Mouse (Mus musculus) intestine, embryonic 14.5 days (tissue): ENCODE results near the gene Trappc2. TPM values are rescaled to one million over a fixed set of nuclear protein-coding genes. Genes with fewer than 3 reads are reported as not detected.

Experiments
- ATAC-seq: fragments of 200-750 bp; cut with Nextera tagmentation; replicated peaks from 2 replicates; pipeline ENCODE4 v1.8.0; 2017; ENCODE audit warnings: low read depth, moderate number of reproducible peaks, moderate TSS enrichment, moderate library complexity; ENCODE audit not compliant: low FRiP score, low TSS enrichment
- DNase-seq: peaks from one replicate; pipeline ENCODE4 v3.0.0-alpha.2; 2018; ENCODE audit warnings: low spot score
- H3K27ac ChIP-seq: fragments of 300-500 bp; sonication (generic); 2 replicates; pipeline ENCODE4 v1.5.1; 2014; ENCODE audit warnings: low read depth, mild to moderate bottlenecking, control low read depth
- H3K27me3 ChIP-seq: fragments of 300-500 bp; sonication (generic); replicated peaks from 2 replicates; pipeline ENCODE4 v1.6.1; 2014; ENCODE audit warnings: low read length, control low read depth; ENCODE audit not compliant: control insufficient read depth, insufficient read depth
- H3K36me3 ChIP-seq: fragments of 300-500 bp; sonication (generic); 2 replicates; pipeline ENCODE4 v1.6.1; 2014; ENCODE audit warnings: low read length, control low read depth; ENCODE audit not compliant: control insufficient read depth, insufficient read depth
- H3K4me1 ChIP-seq: fragments of 300-500 bp; sonication (generic); replicated peaks from 2 replicates; pipeline ENCODE4 v1.6.1; 2014; ENCODE audit warnings: low read length, control low read depth, mixed read lengths; ENCODE audit not compliant: control insufficient read depth, insufficient read depth
- H3K4me2 ChIP-seq: fragments of 300-500 bp; sonication (generic); 2 replicates; pipeline ENCODE4 v1.6.1; 2014; ENCODE audit warnings: low read length
- H3K4me3 ChIP-seq: fragments of 300-500 bp; sonication (generic); 2 replicates; pipeline ENCODE4 v1.5.1; 2014; ENCODE audit warnings: low read depth, low read length, control low read depth, mixed read lengths
- H3K9ac ChIP-seq: fragments of 300-500 bp; sonication (generic); 2 replicates; pipeline ENCODE4 v1.6.1; 2014; ENCODE audit warnings: mild to moderate bottlenecking, low read length
- H3K9me3 ChIP-seq: fragments of 300-500 bp; sonication (generic); 2 replicates; pipeline ENCODE4 v1.6.1; 2016; ENCODE audit warnings: low read length, control low read depth; ENCODE audit not compliant: control insufficient read depth
- WGBS: fragments of 180-500 bp; shearing (Covaris S2); extraction: QIAGEN DNeasy Blood & Tissue Kit; methylation state at CpG from one replicate; pipeline ENCODE4 v1.1.7; 2014; 5-methylcytosine and 5-hydroxymethylcytosine counted together
- polyA plus RNA-seq: library from polyadenylated mRNA; unstranded; fragments of >200 nt; fragmentation: Nextera tagmentation; extraction: Ambion mirVana; gene quantifications from 2 replicates; pipeline ENCODE4 v1.2.1, GENCODE M21; 2014

The Trappc2 gene
- polyA plus RNA-seq, 1 experiment from 2014 or later, result 23.2 TPM

GRCm38 (mm10) chrX:166497771-166498170, 57.4 kb downstream of the Trappc2 start:
- 80% methylated on average over 4 of the region's 4 CpGs for WGBS
- no peak for DNase-seq
- no peak overlapping the region for H3K4me3 ChIP-seq

GRCm38 (mm10) chrX:166499496-166500190, 59.3 kb downstream of the Trappc2 start:
- Histone ChIP-seq H3K4me2 (no peak overlapping the region), H3K27ac (no peak overlapping the region), H3K9me3 (no peaks in the 10 kb centered on the region), H3K4me1 (no peaks in the 10 kb centered on the region), H3K4me3 (no peak overlapping the region), H3K27me3 (no peaks in the 10 kb centered on the region), H3K36me3 (no peaks in the 10 kb centered on the region), H3K9ac (no peak overlapping the region)
- WGBS, result 81% methylated on average over 1 of the region's 1 CpGs
- ATAC-seq (no peak), DNase-seq (no peak)

More at GRCm38 (mm10) chrX:166497771-166498170, 57.4 kb downstream of the Trappc2 start:
- Histone ChIP-seq H3K27me3 (no peaks in the 10 kb centered on the region), H3K9me3 (no peaks in the 10 kb centered on the region), H3K4me2 (no peak overlapping the region), H3K36me3 (no peaks in the 10 kb centered on the region), H3K4me1 (no peaks in the 10 kb centered on the region), H3K9ac (no peak overlapping the region), H3K27ac (no peak overlapping the region)
- ATAC-seq, result no peak

Other genes starting within 250 kb of the Trappc2 start
- 24.2 and 26.5 TPM in 2 replicates for gene Gpm6b, start 201.7 kb upstream of the Trappc2 start, polyA plus RNA-seq
- gene Ofd1, start 130 bp downstream of the Trappc2 start, polyA plus RNA-seq, result 7.5 and 7.8 TPM in 2 replicates
- 55.2 and 58.0 TPM in 2 replicates for gene Rab9, start 39.3 kb downstream of the Trappc2 start, polyA plus RNA-seq
- gene Tceanc, start 78.0 kb downstream of the Trappc2 start, polyA plus RNA-seq, result 5.5 and 7.2 TPM in 2 replicates
- gene Egfl6, start 145.1 kb downstream of the Trappc2 start, polyA plus RNA-seq, result 4.7 and 5.2 TPM in 2 replicates